Mouse (Mus musculus) hindbrain, postnatal 0 days (tissue): ENCODE measurements around the gene Tekt5. TPM values are rescaled to one million over a fixed set of nuclear protein-coding genes. Genes with fewer than 3 reads are reported as not detected.

Experiments used
- ATAC-seq: fragments of 200-750 bp; cut with Nextera tagmentation; 2 replicates; pipeline ENCODE4 v1.8.0; 2017; ENCODE audit warnings: mild to moderate bottlenecking, moderate TSS enrichment, moderate library complexity
- DNase-seq: peaks from one replicate; pipeline ENCODE4 v3.0.0-alpha.2; 2015; ENCODE audit warnings: low spot score
- H3K27ac ChIP-seq: fragments of 300-500 bp; sonication (generic); 2 replicates; pipeline ENCODE4 v1.5.1; 2014; ENCODE audit warnings: mild to moderate bottlenecking
- H3K27me3 ChIP-seq: fragments of 300-500 bp; sonication (generic); 2 replicates; pipeline ENCODE4 v1.6.1; 2014; ENCODE audit warnings: low read length, mixed read lengths; ENCODE audit not compliant: insufficient read depth
- H3K36me3 ChIP-seq: fragments of 300-500 bp; sonication (generic); 2 replicates; pipeline ENCODE4 v1.6.1; 2014; ENCODE audit warnings: low read length, mixed read lengths; ENCODE audit not compliant: insufficient read depth
- H3K4me1 ChIP-seq: fragments of 300-500 bp; sonication (generic); 2 replicates; pipeline ENCODE4 v1.6.1; 2014; ENCODE audit warnings: antibody characterized with exemption, low read length, mixed read lengths; ENCODE audit not compliant: insufficient read depth
- H3K4me2 ChIP-seq: fragments of 300-500 bp; sonication (generic); 2 replicates; pipeline ENCODE4 v1.6.1; 2014; ENCODE audit warnings: low read depth, mild to moderate bottlenecking, low read length, moderate library complexity, mixed read lengths
- H3K4me3 ChIP-seq: fragments of 300-500 bp; sonication (generic); 2 replicates; pipeline ENCODE4 v1.5.1; 2014; ENCODE audit warnings: low read length
- H3K9ac ChIP-seq: fragments of 300-500 bp; sonication (generic); replicated peaks from 2 replicates; pipeline ENCODE4 v1.6.1; 2014; ENCODE audit warnings: mild to moderate bottlenecking, low read length, moderate library complexity, mixed read lengths
- H3K9me3 ChIP-seq: fragments of 300-500 bp; sonication (generic); 2 replicates; pipeline ENCODE4 v1.6.1; 2016; ENCODE audit warnings: low read length, mixed read lengths
- CTCF ChIP-seq: IDR thresholded peaks from 2 replicates; pipeline ENCODE4 v1.5.1; 2016; ENCODE audit warnings: antibody characterized with exemption, control low read depth, low read depth
- WGBS: fragments of 180-500 bp; shearing (Covaris S2); extraction: QIAGEN DNeasy Blood & Tissue Kit; methylation state at CpG from one replicate; pipeline ENCODE4 v1.1.7; 2014; 5-methylcytosine and 5-hydroxymethylcytosine counted together
- polyA plus RNA-seq: library from polyadenylated mRNA; unstranded; fragments of >200 nt; fragmentation: Nextera tagmentation; extraction: Ambion mirVana; gene quantifications from 2 replicates; pipeline ENCODE4 v1.2.1, GENCODE M21; 2015
- total RNA-seq: library from RNA; depleted of rRNA; stranded (reverse); fragments of >200 nt; gene quantifications from 2 replicates; pipeline ENCODE4 v1.2.3, GENCODE M21; 2014

The Tekt5 gene
- total and polyA plus RNA-seq, 2 experiments from 2014 or later: 10.2 to 28.2 TPM

DNA sequence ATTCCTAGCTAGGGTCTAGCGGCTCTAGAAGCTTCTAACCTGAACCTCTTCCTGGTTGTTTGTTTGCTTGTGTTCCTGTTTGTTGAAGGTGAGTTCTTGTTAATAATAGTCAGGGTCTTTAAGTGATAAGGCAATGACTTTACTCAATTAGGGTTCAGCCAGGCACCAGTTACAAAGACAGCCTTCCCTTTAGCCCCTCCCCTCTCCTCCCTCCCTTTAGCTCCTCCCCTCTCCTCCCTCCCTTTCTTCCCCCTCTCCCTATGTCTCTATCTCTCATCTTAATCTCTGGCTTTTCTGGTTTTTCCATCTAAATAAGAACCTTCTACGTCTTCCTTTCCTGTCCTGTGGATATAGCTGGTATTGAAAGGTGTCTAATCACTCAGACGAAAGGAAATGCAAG, 10.7 kb downstream of the Tekt5 start:
- Histone ChIP-seq H3K27ac (no peak overlapping the region), H3K4me1 (no peaks in the 10 kb centered on the region), H3K4me3 (no peak overlapping the region), H3K36me3 (no peaks in the 10 kb centered on the region), H3K9ac (no peak overlapping the region), H3K9me3 (no peaks in the 10 kb centered on the region), H3K27me3 (no peaks in the 10 kb centered on the region), H3K4me2 (no peak overlapping the region)
- ATAC-seq (no peak), DNase-seq (no peak)
- TF ChIP-seq CTCF: no peak
- 60% methylated on average over 3 of the region's 3 CpGs for WGBS

- Histone ChIP-seq H3K4me3 (no peak overlapping the region), H3K4me1 (no peaks in the 10 kb centered on the region), H3K9ac (no peak overlapping the region), H3K27me3 (no peaks in the 10 kb centered on the region), H3K4me2 (no peak overlapping the region), H3K36me3 (no peaks in the 10 kb centered on the region), H3K27ac (no peak overlapping the region), H3K9me3 (no peaks in the 10 kb centered on the region)
- WGBS: 41% methylated on average over 8 of the region's 8 CpGs
- ATAC-seq (no peak), DNase-seq (no peak)
- TF ChIP-seq CTCF: no peak
Observed at GRCm38 (mm10) chr16:10384060-10384497, 11.2 kb downstream of the Tekt5 start.

DNA sequence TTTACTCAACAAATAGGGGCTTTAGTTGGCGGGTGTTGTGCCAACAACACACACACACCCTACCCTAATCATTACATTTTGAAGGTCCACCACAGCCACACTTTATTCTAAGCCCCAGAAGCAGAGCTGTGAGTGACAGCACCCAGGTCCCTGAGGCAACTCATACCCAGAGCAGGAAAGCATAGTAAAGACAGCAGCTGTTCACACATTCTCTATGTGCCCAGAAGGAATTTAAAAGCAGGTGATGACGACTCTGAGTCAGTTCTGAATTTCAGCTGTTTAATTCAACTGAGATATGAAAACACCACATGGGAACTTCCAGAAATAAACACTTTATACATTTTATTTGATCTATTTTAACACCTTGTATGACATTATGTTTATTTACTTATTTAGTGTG, 15.8 kb downstream of the Tekt5 start:
- H3K27me3 ChIP-seq: no peaks in the 10 kb centered on the region
- no peak overlapping the region for H3K27ac ChIP-seq
- H3K4me3 ChIP-seq: no peak overlapping the region
- 68% methylated on average over 2 of the region's 2 CpGs for WGBS
- TF ChIP-seq CTCF: no peak
- peaks cover 2% of the 10 kb centered on the region for H3K4me1 ChIP-seq
- ATAC-seq (no peak), DNase-seq (no peak)
- H3K4me2 ChIP-seq: no peak overlapping the region
- H3K9ac ChIP-seq: no peak overlapping the region
- no peaks in the 10 kb centered on the region for H3K9me3 ChIP-seq
- H3K36me3 ChIP-seq: no peaks in the 10 kb centered on the region

GRCm38 (mm10) chr16:10377286-10377685, 18.0 kb downstream of the Tekt5 start:
- DNase-seq (no peak), ATAC-seq (no peak)
- H3K9me3 ChIP-seq: no peaks in the 10 kb centered on the region
- H3K27me3 ChIP-seq: no peaks in the 10 kb centered on the region
- H3K4me2 ChIP-seq: no peak overlapping the region
- no peak for TF ChIP-seq CTCF
- H3K27ac ChIP-seq: no peak overlapping the region
- 68% methylated on average over 1 of the region's 1 CpGs for WGBS
- no peaks in the 10 kb centered on the region for H3K36me3 ChIP-seq
- no peak overlapping the region for H3K4me3 ChIP-seq
- no peak overlapping the region for H3K9ac ChIP-seq
- H3K4me1 ChIP-seq: peaks cover 4% of the 10 kb centered on the region

- no peak for TF ChIP-seq CTCF
- no peaks in the 10 kb centered on the region for H3K36me3 ChIP-seq
- DNase-seq: peak; percentile 77
- no peak overlapping the region for H3K27ac ChIP-seq
- 0 out of 2 replicates have a peak overlapping the region, but pooled peaks have one; percentile 13 for H3K9ac ChIP-seq
- 18% methylated on average over 13 of the region's 13 CpGs for WGBS
- peak overlapping the region; percentile 49 for H3K4me2 ChIP-seq
- no peak overlapping the region for H3K4me3 ChIP-seq
- H3K9me3 ChIP-seq: no peaks in the 10 kb centered on the region
- ATAC-seq: peak; percentile 77
- H3K4me1 ChIP-seq: peaks cover 4% of the 10 kb centered on the region
- no peaks in the 10 kb centered on the region for H3K27me3 ChIP-seq
Observed at GRCm38 (mm10) chr16:10374254-10375011, 20.9 kb downstream of the Tekt5 start.

DNA sequence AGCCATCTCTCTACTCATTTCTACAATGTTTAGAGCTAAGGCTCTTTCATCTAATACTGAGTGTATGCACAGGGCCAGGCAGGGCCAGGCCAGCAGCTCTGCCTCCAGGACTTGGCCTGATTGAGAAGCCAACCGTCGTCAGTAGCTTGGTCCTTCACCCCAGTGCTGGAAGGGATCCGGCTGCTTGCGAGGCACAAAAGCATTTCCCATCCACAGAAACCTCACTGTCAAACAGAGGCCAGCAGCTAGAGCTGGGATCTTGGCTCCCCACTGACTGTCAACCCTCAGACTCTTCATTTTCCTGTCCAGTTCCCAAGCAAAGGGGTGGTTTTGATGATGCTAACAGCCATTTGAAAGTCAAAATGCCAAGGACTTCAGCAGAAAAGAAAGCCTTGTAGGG, 22.9 kb downstream of the Tekt5 start:
- Histone ChIP-seq H3K4me3 (no peak overlapping the region), H3K9me3 (no peaks in the 10 kb centered on the region), H3K9ac (no peak overlapping the region), H3K4me1 (peaks cover 4% of the 10 kb centered on the region), H3K36me3 (no peaks in the 10 kb centered on the region), H3K27me3 (no peaks in the 10 kb centered on the region), H3K4me2 (no peak overlapping the region), H3K27ac (0 out of 2 replicates have a peak overlapping the region, but pooled peaks have one; percentile 20)
- TF ChIP-seq CTCF: no peak
- WGBS: 72% methylated on average over 4 of the region's 4 CpGs
- ATAC-seq (no peak), DNase-seq (peak; percentile 26)

GRCm38 (mm10) chr16:10369996-10370395, 25.3 kb downstream of the Tekt5 start:
- DNase-seq (no peak), ATAC-seq (no peak)
- no peak overlapping the region for H3K4me2 ChIP-seq
- no peaks in the 10 kb centered on the region for H3K27me3 ChIP-seq
- H3K9ac ChIP-seq: no peak overlapping the region
- peak overlapping the region; percentile 43 for H3K27ac ChIP-seq
- 62% methylated on average over 1 of the region's 1 CpGs for WGBS
- peaks cover 4% of the 10 kb centered on the region for H3K4me1 ChIP-seq
- no peaks in the 10 kb centered on the region for H3K9me3 ChIP-seq
- H3K4me3 ChIP-seq: no peak overlapping the region
- no peaks in the 10 kb centered on the region for H3K36me3 ChIP-seq
- TF ChIP-seq CTCF: no peak
